Mouse (Mus musculus): ENCODE data around the gene Mmp20. TPM values are rescaled to one million over a fixed set of nuclear protein-coding genes. Genes with fewer than 3 reads are reported as not detected.

Gene Mmp20
- not detected in 2 replicates for polyA plus RNA-seq (2015; fragmentation: Nextera tagmentation; extraction: Ambion mirVana)

DNA sequence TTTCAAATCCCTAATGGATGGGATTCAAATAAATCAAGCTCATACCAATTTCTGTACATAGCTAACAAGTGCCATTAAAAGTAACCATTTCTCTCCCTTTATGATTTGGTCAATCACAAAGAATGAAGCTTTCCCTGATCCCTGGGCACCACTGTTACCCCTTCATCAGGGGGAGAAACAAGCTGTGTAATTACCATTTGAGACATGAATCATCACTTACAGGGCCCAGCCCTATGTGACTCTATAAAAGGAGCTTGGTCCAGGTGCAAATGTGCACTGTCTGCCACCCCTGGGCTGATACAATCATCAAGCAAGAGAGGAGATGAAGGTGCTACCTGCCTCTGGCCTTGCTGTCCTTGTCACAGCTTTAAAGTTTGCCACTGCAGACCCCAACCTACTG lies at the start of gene Mmp20:
Mmp20 (plus strand) TSS at position 301 of the 400 bp plus-strand sequence.
- ATAC-seq, result no peak
- Histone ChIP-seq H3K4me3 (no peak within 1 kb of the TSS), H3K9ac (no peak within 1 kb of the TSS), H3K27ac (no peak within 1 kb of the TSS), H3K4me2 (no peak within 1 kb of the TSS), H3K4me1 (no peaks in the 10 kb centered on the region), H3K27me3 (no peaks in the 10 kb centered on the region), H3K9me3 (replicated peaks) (no peaks in the 10 kb centered on the region), H3K36me3 (ENCODE audit: poor library complexity, severe bottlenecking) (no peaks in the 10 kb centered on the region)

DNA sequence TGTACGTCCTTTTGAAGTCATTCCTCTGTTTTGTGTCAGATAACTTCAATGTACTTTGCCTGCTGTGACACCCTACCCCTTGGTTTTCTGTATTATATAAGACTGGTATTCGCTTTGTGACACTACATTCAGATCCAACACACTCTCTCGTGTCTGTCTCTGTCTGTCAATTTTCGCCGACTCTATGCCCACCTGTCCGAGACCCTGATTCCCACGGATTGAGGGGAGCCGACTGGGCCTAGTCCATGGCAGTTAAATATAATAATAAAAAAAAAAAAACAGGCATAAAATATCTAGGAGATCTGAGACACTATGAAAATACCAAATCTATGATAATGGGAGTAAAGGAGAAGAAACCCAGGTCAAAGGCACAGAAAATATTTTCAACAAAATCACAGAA lies 38.0 kb upstream of the Mmp20 start:
- Histone ChIP-seq H3K4me1 (no peaks in the 10 kb centered on the region), H3K36me3 (ENCODE audit: poor library complexity, severe bottlenecking) (no peaks in the 10 kb centered on the region), H3K9me3 (replicated peaks) (no peaks in the 10 kb centered on the region), H3K4me3 (no peak overlapping the region), H3K4me2 (no peak overlapping the region), H3K9ac (no peak overlapping the region), H3K27ac (no peak overlapping the region), H3K27me3 (no peaks in the 10 kb centered on the region)
- no peak for ATAC-seq
- WGBS, result 79% methylated on average over 8 of the region's 8 CpGs

DNA sequence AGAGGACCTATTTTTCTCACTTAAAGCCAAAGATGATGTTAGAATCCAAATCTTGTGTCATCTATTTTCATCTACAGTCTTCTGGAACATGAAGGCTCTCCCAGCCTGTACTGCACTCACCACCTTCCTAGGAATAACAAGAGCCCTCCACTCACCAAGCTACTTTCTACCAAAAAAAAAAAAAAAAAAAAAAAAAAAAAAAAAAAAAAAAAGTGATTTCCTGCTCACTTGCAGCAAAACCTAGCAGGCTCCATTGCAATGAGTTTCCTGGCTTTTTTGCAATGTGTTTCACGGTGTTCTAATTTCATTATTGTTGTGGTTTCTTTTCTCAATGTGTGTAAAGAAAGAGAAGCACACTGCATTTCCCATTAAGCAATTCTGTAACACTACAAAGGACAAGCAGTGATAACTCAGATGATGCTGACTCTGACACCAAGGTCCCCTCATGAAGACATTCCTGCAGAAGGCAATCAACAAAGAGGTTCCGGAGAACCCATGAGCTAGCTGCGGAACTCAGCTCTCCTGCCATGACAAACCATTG lies 34.7 kb upstream of the Mmp20 start:
- WGBS, result 93% methylated on average over 3 of the region's 3 CpGs
- ATAC-seq, result no peak
- Histone ChIP-seq H3K4me1 (no peaks in the 10 kb centered on the region), H3K9ac (no peak overlapping the region), H3K9me3 (replicated peaks) (no peaks in the 10 kb centered on the region), H3K4me3 (no peak overlapping the region), H3K36me3 (ENCODE audit: poor library complexity, severe bottlenecking) (no peaks in the 10 kb centered on the region), H3K27ac (no peak overlapping the region), H3K27me3 (no peaks in the 10 kb centered on the region), H3K4me2 (no peak overlapping the region)

DNA sequence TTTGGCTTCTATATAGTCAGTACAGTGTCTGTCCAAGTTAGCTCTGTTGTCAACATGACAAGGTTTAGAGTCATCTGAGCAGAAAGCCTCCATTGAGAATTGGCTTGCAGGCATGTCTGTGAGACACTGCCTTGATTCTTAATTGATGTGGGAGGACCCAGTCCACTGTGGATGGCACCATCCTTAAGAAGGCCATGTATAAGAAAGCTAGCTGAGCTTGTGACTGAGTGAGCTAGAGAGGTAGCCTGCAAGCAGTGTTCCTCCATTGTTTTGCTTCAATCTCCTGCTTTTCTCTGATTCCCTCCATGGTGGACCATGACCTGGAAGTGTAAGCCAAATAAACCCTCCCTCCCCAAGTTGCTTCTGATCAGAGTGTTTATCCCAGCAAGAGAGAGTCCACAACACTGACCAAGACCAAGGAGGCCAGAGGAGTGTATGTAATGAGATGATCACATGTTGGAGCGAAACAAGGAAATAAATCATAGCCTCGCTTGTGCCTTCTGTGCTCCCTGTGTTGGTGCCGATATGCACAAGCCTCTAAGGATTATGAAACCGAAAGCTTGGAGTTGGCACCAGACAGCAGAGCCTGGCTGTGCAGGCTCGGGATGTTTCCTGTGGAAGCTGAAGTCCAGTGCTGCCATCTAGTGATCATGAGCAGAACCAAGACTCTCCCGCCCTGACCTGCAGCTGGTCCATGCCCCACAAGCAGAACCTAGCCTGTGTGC lies 33.1 kb upstream of the Mmp20 start:
- Histone ChIP-seq H3K36me3 (ENCODE audit: poor library complexity, severe bottlenecking) (no peaks in the 10 kb centered on the region), H3K27ac (no peak overlapping the region), H3K27me3 (no peaks in the 10 kb centered on the region), H3K9ac (0 out of 2 replicates have a peak overlapping the region, but pooled peaks have one; percentile 37), H3K4me3 (peak overlapping the region; percentile 24), H3K4me1 (no peaks in the 10 kb centered on the region), H3K4me2 (peak overlapping the region; percentile 55), H3K9me3 (replicated peaks) (no peaks in the 10 kb centered on the region)
- ATAC-seq, result peak; percentile 99
- WGBS, result 12% methylated on average over 6 of the region's 6 CpGs

DNA sequence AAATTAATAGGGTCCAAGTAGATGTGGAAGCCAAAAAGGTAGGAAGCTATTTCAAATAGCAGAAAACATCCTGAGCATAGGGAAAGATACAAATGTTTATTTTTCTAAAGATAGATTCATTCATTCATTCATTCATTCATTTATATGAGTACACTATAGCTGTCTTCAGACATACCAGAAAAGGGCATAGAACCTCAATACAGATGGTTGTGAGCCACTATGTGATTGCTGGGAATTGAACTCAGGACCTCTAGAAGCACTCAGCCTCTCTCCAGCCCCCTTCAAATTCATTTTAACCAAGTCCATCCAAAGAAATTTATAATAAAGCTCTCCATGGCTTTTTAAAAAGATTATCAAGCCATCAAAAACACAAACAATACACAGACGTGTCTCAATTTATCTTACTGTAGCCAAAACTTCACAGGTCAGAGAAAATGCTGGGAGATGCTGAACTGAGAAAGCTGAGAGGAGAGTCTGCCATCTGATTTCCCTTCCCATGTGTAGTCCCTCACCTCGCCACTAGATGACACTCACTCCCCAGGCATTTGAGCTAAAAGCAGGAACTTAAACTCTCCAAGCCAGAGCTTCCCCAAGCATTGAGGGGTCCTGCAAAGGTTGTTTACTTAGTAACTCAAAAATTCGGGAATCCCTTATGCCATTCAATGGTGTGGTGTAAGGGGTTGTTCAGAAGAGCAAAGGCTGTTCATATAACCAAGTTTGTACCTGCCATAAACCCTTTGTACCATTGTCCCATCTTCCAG lies 24.9 kb upstream of the Mmp20 start:
- Histone ChIP-seq H3K27ac (no peak overlapping the region), H3K4me3 (no peak overlapping the region), H3K9me3 (replicated peaks) (no peaks in the 10 kb centered on the region), H3K36me3 (ENCODE audit: poor library complexity, severe bottlenecking) (no peaks in the 10 kb centered on the region), H3K9ac (no peak overlapping the region), H3K4me1 (no peaks in the 10 kb centered on the region), H3K27me3 (no peaks in the 10 kb centered on the region), H3K4me2 (no peak overlapping the region)
- 6% methylated on average over 3 of the region's 3 CpGs for WGBS
- peak; percentile 78 for ATAC-seq

DNA sequence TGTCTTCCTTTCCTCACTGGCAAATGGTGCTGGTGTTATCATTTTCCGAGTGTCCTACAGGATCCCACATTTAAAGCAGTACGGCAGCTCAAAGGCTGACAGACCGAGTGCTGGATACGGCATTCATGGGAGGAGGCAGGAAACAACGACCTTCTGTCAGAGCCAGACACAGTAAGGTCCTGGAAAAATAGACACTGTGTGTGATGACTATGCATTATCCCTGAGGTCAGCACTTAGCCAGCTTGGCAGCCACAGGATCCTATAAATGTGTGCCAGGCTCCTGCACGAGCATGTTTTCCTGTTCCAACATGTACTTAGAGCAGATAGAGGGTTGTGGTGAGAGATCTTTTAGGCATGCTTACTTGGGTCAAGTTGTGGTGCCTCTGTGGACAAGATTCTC lies 24.0 kb upstream of the Mmp20 start:
- H3K4me3 ChIP-seq, result no peak overlapping the region
- WGBS, result 86% methylated on average over 6 of the region's 6 CpGs
- no peak for ATAC-seq
- no peak overlapping the region for H3K27ac ChIP-seq
- no peak overlapping the region for H3K9ac ChIP-seq
- no peaks in the 10 kb centered on the region for H3K9me3 ChIP-seq (replicated peaks)
- no peak overlapping the region for H3K4me2 ChIP-seq
- no peaks in the 10 kb centered on the region for H3K4me1 ChIP-seq
- H3K36me3 ChIP-seq (ENCODE audit: poor library complexity, severe bottlenecking), result no peaks in the 10 kb centered on the region
- H3K27me3 ChIP-seq, result no peaks in the 10 kb centered on the region

DNA sequence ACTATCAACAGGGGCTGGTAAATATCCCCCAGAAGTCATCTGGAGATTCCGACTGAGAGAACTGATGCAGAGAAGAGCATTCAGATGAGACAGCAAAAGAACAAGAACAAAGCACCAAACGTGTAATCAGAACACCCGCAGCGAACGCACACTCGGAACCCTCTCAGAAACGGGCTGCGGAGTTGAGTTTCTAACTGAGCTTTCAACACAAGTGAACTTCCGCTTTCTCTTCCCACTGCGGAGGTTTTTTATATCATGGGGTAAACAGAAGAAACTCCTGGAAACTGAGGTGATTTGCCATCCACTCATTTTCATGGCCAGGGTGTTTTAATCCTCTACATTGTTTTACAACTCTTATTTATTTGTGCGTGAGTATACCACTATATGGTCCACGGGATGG lies 22.4 kb upstream of the Mmp20 start:
- H3K36me3 ChIP-seq (ENCODE audit: poor library complexity, severe bottlenecking), result no peaks in the 10 kb centered on the region
- no peak overlapping the region for H3K9ac ChIP-seq
- peaks cover 3% of the 10 kb centered on the region; the same call in 1 of the 2 replicates for H3K9me3 ChIP-seq (replicated peaks)
- 89% methylated on average over 12 of the region's 12 CpGs for WGBS
- no peaks in the 10 kb centered on the region for H3K4me1 ChIP-seq
- no peaks in the 10 kb centered on the region for H3K27me3 ChIP-seq
- H3K27ac ChIP-seq, result no peak overlapping the region
- ATAC-seq, result no peak
- no peak overlapping the region for H3K4me2 ChIP-seq
- no peak overlapping the region for H3K4me3 ChIP-seq

DNA sequence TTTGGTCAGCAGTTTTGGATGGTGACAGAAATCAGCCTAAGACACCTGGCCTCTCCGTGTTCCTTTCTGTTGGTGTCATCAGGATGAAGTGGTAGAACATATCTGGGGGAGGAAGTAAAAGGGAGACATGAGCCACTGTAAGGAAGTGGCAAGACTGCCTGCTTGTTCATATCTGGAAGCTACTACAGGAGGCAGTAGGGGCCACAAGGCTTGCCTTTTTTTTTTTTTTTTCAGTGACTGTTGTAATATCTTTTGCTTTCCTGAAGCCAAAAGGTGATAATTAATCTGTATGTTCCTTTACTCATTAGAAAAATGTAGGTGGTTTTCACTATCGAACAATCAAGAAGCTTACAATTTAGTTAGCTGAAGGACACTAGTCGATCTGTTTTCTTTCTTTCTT lies 5.4 kb upstream of the Mmp20 start:
- H3K4me2 ChIP-seq, result no peak overlapping the region
- H3K4me1 ChIP-seq, result no peaks in the 10 kb centered on the region
- H3K9me3 ChIP-seq (replicated peaks), result no peaks in the 10 kb centered on the region
- H3K36me3 ChIP-seq (ENCODE audit: poor library complexity, severe bottlenecking), result no peaks in the 10 kb centered on the region
- no peak overlapping the region for H3K27ac ChIP-seq
- ATAC-seq, result no peak
- no peak overlapping the region for H3K4me3 ChIP-seq
- H3K9ac ChIP-seq, result no peak overlapping the region
- 79% methylated on average over 3 of the region's 3 CpGs for WGBS
- no peaks in the 10 kb centered on the region for H3K27me3 ChIP-seq

DNA sequence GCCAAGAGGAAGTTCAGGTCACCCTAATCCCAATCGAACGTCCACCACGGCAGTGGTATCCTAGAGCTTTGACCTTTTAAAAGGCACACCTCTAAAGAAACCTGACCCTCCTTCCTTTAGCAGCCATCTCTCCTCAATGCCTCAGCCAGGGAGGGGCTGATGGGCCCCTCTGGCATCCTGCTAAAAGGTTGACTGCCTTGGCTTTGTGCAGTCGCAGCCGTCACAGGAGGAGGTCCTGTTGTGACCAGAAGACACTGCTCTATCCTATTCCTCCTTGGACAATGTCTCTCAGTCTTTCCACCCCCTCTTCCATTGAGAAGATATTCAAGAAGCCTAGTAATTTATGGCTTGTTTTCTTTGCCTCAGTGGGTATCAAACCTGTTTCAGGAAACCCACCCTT lies 5.9 kb downstream of the Mmp20 start:
- 20% methylated on average over 5 of the region's 5 CpGs for WGBS
- no peak overlapping the region for H3K4me3 ChIP-seq
- H3K9ac ChIP-seq, result no peak overlapping the region
- ATAC-seq, result no peak
- no peak overlapping the region for H3K4me2 ChIP-seq
- no peaks in the 10 kb centered on the region for H3K4me1 ChIP-seq
- no peaks in the 10 kb centered on the region for H3K36me3 ChIP-seq (ENCODE audit: poor library complexity, severe bottlenecking)
- no peaks in the 10 kb centered on the region for H3K9me3 ChIP-seq (replicated peaks)
- H3K27me3 ChIP-seq, result no peaks in the 10 kb centered on the region
- no peak overlapping the region for H3K27ac ChIP-seq

DNA sequence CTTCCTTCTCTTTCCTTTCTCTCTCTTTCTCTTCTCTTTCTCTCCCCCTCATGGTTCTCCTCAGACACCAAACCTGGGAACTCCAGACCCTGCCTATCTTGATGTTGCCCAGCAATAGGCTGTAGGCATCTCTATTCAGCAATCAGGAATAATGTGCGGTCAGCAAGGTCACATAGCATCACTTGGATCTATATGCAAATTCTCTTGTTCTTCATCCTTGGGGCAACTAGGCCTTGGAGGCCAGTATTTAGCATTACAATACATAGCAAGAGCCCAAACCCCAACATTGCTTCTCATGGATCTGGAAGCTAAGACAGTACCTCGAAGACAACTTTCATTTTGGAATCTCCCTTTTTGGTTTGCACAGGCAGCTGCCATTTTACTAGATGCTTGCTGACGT lies 19.9 kb downstream of the Mmp20 start:
- no peak for ATAC-seq
- Histone ChIP-seq H3K9me3 (replicated peaks) (no peaks in the 10 kb centered on the region), H3K27me3 (no peaks in the 10 kb centered on the region), H3K27ac (no peak overlapping the region), H3K9ac (no peak overlapping the region), H3K4me1 (no peaks in the 10 kb centered on the region), H3K36me3 (ENCODE audit: poor library complexity, severe bottlenecking) (no peaks in the 10 kb centered on the region), H3K4me2 (no peak overlapping the region), H3K4me3 (no peak overlapping the region)
- WGBS, result 82% methylated on average over 3 of the region's 3 CpGs

DNA sequence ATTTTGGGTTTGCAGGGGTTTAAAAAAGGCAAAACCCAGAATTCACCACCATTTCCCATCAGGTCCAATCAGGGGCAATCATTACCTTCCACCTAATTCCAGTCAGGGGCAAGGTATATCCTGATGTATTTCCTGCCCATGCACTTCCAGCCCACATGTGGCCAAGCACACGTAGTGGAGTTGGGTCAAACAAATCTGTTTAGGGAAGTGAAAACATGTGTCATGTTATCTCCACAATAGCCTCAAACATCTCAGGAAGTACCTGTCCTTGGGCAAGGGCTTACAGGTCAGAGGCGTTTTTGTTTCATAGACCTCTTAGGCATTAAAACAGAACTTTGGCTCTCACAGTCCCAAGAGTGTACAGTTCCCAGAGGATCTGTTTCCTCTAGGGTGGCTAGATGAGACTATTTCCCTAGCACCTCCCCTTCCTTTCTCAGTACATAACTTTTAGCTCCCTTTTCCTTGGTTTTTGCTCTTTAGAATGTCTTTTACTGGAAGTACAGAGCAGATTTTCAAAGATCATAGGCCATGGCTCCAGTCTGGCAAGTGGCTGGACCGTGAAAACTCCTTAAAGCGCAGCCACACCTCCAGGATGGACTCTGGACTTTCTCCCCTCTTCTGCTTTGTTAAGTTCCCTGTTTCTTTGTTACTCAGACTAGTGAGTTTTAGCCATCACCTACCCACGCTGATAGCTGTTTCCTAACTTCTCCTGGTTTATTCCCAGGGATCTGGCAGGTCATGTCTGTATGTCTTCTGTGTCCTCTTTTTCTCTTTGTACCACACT lies 22.6 kb downstream of the Mmp20 start:
- Histone ChIP-seq H3K4me3 (no peak overlapping the region), H3K27ac (no peak overlapping the region), H3K4me2 (no peak overlapping the region), H3K9me3 (replicated peaks) (no peaks in the 10 kb centered on the region), H3K4me1 (no peaks in the 10 kb centered on the region), H3K27me3 (no peaks in the 10 kb centered on the region), H3K9ac (no peak overlapping the region), H3K36me3 (ENCODE audit: poor library complexity, severe bottlenecking) (no peaks in the 10 kb centered on the region)
- 83% methylated on average over 5 of the region's 5 CpGs for WGBS
- no peak for ATAC-seq

All from forebrain, embryonic 13.5 days (tissue).